Mouse (Mus musculus) megakaryocyte-erythroid progenitor cell, adult 5-6 weeks (primary cell): ENCODE measurements around the gene Cym. TPM values are rescaled to one million over a fixed set of nuclear protein-coding genes. Genes with fewer than 3 reads are reported as not detected.

Source experiments
- ATAC-seq: replicated peaks from 2 replicates; pipeline ENCODE4 v1.8.0; 2016; ENCODE audit warnings: mild to moderate bottlenecking, inconsistent platforms; ENCODE audit not compliant: severe bottlenecking, poor library complexity, low FRiP score, low TSS enrichment
- total RNA-seq, 2 experiments: library from RNA; stranded (forward) in 1 of 2; stranded (reverse) in 1 of 2; fragments of 200-1000, 215-1000 nt in 1 of 2; fragments of >200 nt in 1 of 2; fragmentation: Nextera tagmentation in 1 of 2; gene quantifications; 2 replicates each; pipeline ENCODE4 v1.2.3; 2014 to 2017

The Cym gene
- total RNA-seq, 2 experiments from 2014 or later: not detected

DNA sequence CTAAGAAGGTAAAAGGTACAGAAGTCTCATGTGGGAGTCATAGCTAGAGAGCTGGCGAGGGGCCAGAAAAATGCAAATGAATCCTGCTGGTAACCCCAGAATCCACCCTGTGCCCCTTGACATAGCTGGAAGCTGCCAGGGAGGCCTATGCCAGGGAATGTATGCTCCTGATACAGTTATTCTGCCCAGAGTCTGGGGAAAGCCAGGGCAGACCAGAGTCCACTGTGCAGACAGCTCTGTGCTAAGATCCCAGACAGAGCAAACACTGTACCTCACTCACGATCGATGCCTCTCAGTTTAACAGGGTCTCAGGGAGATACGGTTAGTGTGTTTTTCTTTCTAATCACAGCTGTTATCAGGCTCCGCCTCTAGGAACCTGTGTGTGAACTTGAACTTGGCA, 8.3 kb upstream of the Cym start:
- no peak for ATAC-seq

- ATAC-seq: no peak
These were observed 7.7 kb upstream of the Cym start for GRCm38 (mm10) chr3:107229221-107229620.

DNA sequence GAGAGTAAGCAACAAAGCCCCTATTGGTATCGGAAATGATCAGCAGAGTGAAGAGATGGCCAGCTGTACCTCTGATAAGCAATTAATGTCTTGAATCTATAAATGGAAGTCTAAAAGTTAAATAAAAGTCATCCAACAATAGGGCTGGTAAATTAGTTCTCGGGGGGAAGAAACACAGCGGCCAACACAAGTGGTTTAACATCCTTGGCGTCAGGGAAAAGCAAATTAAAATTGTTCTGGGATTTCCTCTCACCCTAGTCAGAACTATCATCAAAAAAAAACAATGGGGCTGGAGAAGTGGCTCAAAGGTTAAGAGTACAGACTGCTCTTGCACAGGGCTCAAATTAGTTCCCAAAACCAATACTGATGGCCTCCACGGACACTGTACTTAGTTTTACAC, 4.3 kb upstream of the Cym start:
- ATAC-seq: no peak

DNA sequence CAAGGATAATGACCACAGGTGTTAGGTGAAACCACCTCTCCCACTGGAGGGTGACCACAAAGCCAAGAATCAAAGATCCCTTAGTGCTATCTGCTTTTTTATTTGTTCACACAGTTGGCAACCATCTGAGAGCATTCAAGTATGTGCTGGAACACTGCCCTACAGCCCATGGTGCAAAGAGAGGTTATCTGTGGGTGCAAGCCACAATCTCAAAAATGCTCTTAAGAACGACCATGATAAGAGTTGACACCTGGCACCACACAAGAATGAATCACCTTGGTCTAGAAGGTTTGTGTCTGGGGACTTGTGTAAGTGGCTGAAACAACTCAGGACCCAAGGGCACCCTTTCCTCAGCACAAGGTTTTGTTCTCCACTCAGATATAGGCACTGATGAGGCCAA, 1.7 kb upstream of the Cym start:
- ATAC-seq: no peak

DNA sequence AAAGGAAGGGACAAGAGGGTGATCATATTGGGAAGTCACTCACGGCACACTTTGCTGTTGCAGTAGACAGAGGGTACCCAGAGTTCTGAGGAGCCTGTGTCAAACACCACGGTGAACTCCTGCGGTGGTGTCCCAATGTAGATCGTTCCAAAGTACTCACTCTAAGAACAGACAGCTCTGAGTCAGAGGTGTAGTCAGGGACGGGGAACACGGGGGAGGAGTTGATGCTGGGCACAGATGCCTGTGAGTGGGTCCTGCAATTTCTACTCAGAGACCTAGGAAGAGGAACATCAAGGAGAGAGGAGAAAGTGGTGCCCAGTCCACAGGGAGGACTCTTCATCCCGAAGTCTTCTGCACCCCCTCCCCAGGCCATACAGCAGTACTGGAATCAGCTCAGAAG, 3.0 kb downstream of the Cym start:
- no peak for ATAC-seq

- no peak for ATAC-seq
These were observed 4.4 kb downstream of the Cym start for GRCm38 (mm10) chr3:107217101-107217480.

GRCm38 (mm10) chr3:107216400-107217100, 5.0 kb downstream of the Cym start:
- no peak for ATAC-seq

DNA sequence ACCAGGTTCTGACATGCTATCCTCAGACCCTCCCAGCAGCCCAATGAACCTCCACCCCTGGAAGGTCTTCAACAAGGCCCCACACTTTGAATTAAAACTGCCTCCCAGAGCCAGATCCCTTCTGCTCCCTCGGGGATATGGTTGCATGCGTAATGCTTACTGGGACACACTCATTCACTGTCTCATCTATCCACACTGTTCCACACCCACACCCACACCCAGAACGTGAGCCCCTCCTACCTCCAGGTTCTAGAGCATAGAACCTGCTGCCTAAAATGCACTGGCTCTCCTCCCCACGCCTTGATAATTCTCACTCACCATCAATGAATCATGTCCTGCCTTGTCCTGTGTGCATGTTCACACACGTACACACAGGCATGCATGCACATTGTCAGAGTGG, 6.9 kb downstream of the Cym start:
- no peak for ATAC-seq

DNA sequence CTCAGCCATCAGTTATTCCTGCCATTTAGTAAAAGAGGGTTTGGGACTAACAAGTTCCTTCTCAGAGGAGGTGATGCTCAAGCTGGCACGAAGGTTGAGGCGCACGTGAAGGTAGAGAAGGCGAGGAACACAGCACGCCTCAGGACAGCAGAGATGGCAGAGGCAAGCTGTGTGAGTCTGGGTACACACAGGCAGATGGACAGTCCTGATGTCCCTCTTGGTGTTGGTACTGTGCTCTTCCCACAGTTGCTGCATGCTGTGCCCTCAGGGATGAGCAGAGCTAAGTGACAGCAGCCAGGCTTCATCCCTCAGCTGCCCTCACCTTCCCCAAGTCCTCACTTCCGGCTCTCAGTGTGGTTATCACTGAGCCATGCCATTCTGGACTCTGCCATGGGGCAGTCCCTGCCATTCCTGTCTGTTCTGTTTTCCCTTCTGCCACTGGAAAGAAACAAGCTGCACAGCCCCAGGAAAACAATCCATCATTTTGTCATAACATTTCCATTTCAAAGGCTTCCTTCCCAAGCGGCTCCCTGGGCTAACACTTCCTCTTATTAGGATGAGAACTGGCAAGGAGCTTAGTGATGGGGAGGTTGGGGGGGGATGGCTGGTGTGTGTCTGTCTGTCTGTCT, 13.8 kb downstream of the Cym start:
- no peak for ATAC-seq

DNA sequence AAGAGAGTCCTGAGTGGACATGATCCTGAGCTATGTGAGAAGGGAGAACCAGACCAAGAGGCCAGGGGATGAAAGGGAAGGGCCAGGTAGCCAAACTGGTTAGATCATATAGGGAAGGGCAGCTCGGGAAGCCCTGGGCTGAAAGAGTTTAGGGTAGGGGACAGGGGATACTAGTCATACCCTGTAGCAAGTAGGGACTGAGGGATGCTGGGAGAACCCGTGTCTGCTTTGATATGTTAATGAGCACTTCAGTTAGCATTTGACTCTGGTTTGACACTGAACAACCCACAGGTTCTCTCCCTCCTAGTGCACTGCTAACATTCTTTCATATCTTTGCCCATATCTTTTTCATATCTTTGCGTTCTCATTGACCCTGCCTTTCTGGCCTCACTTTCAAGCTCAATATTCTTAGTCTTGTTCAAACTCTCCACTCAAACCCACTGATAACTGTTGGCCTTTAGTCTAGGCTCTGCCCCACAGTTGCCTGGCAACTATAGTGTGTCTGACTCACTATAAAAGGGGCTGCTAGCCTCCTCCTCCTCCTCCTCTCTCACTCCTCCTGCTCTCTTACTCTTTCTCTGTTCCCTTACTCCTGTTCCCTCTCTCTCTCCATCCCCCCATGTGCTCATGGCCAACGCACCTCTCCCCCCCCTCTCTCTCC, 14.9 kb downstream of the Cym start:
- ATAC-seq: no peak

DNA sequence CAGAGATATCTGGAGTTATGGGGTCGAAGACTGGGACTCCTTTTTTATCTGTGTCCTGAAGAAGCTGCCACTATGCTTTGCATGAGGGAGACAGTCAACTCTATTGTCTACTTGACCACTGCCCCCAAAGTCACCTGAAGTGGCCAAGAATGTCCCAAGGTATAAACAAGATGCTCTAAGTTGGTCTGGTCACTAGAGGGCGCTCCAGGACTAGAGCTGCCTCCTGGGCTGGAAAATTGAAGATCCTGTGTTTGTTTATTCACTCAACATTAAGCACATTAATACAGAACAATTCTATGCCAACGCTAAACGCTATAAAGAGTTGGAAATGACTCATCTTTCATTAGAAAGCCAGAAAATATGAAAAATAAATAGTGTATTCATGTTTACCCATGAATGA, 15.5 kb downstream of the Cym start:
- peak; percentile 78; the same call in 1 of the 2 replicates for ATAC-seq

- no peak for ATAC-seq
These were observed 16.4 kb downstream of the Cym start for GRCm38 (mm10) chr3:107205170-107205569.

DNA sequence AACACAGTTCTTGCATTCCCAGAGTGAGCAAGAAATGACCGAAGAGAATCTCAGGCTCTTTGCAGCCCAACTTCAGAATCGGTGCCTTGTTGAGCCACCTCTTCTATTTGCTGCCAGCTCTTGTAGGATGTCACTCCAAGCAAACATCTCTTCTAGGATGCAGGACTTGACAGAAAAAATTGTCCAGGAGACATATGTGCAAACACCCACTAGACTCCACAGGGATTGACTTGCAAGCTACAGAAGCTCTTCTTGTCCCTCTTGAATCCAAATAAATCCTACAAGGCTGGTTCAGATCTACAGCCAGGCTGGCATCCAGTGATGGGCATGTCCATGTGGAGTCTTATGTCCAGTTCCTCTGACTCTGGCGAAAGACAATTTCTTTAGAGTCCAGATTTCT, 17.1 kb downstream of the Cym start:
- ATAC-seq: no peak

GRCm38 (mm10) chr3:107201310-107202180, 20.0 kb downstream of the Cym start:
- ATAC-seq: no peak

DNA sequence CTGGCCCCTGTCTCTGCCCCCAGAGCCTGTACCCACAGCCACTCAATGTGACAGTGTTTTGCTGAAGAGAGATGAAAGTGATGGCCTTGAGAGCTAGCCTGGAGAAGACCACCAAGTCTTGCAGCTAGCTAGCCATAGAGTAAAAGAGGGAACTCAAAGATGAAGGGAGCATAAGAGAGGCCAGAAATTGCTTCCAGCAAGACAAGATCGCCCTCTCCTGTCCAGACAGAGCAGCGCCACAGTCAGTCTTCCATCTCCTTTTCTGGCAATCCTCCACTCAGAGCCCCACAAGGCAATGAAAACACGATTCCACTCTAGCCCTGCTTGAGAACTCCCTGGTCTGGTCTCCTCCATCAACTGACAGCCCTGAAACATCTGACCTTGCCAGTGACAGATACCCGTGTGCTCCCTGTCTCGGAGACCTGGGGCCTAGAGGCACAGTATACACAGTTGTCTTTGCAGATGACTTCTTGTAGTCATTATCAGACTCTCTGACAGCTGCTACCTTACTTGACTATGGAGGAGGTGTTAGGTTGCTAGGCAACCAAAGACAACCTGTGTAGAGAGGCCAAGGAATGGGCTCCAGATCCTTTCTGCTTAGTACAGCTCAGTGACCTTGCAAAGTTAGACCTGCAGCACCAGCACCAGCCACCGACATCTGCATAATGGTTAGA, 33.2 kb downstream of the Cym start:
- ATAC-seq: no peak

- no peak for ATAC-seq
These were observed 34.5 kb downstream of the Cym start for GRCm38 (mm10) chr3:107187022-107187421.

GRCm38 (mm10) chr3:107185597-107185996, 35.9 kb downstream of the Cym start:
- ATAC-seq: no peak

DNA sequence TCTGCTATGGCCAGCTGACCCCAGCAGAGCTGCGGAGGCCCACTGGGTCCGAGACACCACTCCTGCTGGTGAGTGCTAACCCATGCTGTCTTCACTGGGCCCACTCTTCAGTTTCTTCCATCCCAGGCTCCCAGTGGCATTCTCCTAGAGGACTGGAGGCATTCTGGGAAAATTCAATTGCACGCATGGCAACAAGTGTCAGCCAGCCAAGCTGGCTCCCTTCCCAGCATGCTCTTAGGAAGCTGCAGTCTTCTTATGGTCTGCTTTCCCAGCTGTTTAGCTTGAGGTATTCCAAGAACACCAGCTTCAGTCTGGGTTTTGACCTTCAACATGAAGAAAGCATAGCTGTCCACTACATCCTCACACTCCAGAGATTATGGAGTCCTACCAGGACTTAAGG, 38.4 kb downstream of the Cym start:
- no peak for ATAC-seq

GRCm38 (mm10) chr3:107182756-107183155, 38.8 kb downstream of the Cym start, which contains the start of gene Kcna10:
Gene Kcna10 (plus strand): TSS chr3:107183056.
- no peak for ATAC-seq
